Mouse (Mus musculus) left cerebral cortex, postnatal 25 days (tissue): ENCODE data around the gene Arih1. TPM values are rescaled to one million over a fixed set of nuclear protein-coding genes. Genes with fewer than 3 reads are reported as not detected.

Source experiments
- DNase-seq, 2 experiments: peaks; one replicate each; pipeline ENCODE4 v3.0.0; 2022; ENCODE audit warnings: low spot score in 2 of 2, mixed read lengths in 1 of 2
- intact Hi-C: fragments of 180-260 bp; cut with DNase I; formaldehyde crosslinking; loops from one replicate; pipeline ENCODE4 v1.15.1; 2025
- total RNA-seq, 2 experiments: library from RNA; stranded (reverse); gene quantifications; 2 replicates each; pipeline ENCODE4 v1.2.3; 2021

The Arih1 gene
- total RNA-seq, 2 experiments from 2014 or later, result 113 to 119 TPM

DNA sequence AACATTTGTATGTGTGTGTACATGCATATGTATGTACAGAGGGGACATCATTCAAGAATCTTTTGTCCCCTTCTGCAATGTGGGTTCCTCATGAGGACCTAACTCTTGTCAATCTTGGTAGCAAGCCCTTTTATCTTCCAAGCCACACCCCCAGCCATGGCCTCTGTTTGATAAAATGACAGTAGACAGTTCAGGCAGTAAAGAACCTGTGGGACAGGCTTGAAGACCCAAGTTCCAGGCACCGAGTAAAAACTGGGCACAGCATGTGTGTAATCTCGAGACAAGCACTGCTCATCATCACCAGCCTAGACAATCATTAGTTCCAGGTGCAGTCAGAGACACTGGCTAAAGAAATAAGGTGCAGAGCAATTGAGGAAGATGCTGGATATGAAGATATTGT lies 140.2 kb downstream of the Arih1 start:
- no peak for DNase-seq
- intact Hi-C loops, result loop anchor here (10.0 kb wide), 1 partner anchor 49 kb away; no protein-coding TSS in a partner anchor

DNA sequence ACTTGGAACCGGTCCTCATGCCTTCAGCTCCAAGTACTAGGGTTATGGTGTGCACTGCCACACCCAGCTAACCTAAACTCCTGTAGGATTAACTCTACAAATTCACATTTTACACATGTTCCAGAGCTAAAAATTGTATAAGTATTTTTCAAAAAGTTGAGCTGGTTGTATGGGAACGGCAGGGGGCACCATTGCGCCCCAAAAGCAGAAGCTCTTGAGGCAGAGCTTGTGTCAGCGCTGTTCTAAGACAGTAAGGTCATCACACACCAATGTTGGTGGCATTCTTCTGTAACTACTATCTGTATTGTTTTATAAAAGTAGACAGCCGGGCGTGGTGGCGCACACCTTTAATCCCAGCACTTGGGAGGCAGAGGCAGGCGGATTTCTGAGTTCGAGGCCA lies 146.4 kb downstream of the Arih1 start:
- intact Hi-C loops, result loop anchor here (10.0 kb wide), 1 partner anchor 55 kb away; no protein-coding TSS in a partner anchor
- DNase-seq, result no peak

DNA sequence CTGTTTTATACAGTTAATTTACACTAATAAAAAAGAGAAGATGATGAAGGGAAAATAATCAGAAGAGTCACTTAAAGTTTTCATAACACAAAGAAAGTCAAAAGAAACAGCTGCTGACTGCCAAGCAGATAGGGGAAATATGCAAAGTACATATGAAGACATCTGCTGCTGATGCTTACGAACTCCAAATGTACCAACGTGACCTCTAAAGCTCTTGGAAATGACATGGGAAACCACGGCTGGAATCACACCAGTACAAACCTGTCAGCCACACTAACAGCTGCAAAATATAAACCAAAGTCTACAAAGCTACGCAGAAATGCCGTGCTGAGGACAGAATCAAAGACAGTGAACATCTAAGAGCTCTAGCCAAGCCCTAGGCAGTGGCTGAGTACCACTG lies 147.3 kb downstream of the Arih1 start:
- DNase-seq, result no peak
- intact Hi-C loops, result no loop called here

DNA sequence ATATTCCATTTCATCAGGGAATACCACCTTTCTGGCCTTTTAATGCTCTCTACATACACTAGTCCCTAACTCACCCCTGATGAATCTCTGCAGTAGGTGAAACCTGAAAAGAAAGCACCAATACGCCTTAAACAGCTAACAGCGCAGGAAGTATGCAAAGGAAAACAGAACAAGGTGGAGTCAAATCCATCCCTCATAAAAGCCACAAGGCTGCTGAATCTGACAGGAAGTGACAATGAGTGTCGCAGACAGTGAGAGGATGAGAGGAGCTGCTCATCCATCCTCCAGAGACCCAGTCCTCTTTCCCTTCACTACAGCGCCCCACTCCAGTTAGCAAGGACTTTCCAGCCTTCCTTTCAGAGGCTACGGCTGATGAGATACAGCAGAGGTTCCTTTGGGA lies 148.0 kb downstream of the Arih1 start:
- intact Hi-C loops, result no loop called here

More for the DNA sequence above, 148.0 kb downstream of the Arih1 start:
- no peak for DNase-seq

Other genes with a start within 250 kb of the Arih1 start
- gene Adpgk, start 195.1 kb downstream of the Arih1 start, total RNA-seq, result 10 to 100 TPM; 14.9 to 17.2 TPM
- gene Bbs4, start 133.1 kb downstream of the Arih1 start, total RNA-seq, result 10 to 100 TPM; 41.1 to 42.3 TPM
- 10 to 100 TPM; 49.4 to 49.5 TPM for gene Hexa, start 52.9 kb upstream of the Arih1 start, total RNA-seq
- 1 to 10 TPM; 3.9 to 4.4 TPM for gene Tmem202, start 53.2 kb upstream of the Arih1 start, total RNA-seq
- 10 to 100 TPM; 25.0 to 29.1 TPM for gene Celf6, start 91.3 kb upstream of the Arih1 start, total RNA-seq
- 100 to 1,000 TPM; 173 TPM for gene Parp6, start 130.7 kb upstream of the Arih1 start, total RNA-seq
- gene Pkm, start 169.8 kb upstream of the Arih1 start, total RNA-seq, result 1,000 to 10,000 TPM; 1,173 to 1,205 TPM
- 10 to 100 TPM in 1 of 2 experiments, 1 to 10 TPM in 1; 9.9 to 10.7 TPM for gene Gramd2, start 193.5 kb upstream of the Arih1 start, total RNA-seq